Comparison of ENCODE assay signal across 23 mouse cellular contexts in the genomic region with DNA sequence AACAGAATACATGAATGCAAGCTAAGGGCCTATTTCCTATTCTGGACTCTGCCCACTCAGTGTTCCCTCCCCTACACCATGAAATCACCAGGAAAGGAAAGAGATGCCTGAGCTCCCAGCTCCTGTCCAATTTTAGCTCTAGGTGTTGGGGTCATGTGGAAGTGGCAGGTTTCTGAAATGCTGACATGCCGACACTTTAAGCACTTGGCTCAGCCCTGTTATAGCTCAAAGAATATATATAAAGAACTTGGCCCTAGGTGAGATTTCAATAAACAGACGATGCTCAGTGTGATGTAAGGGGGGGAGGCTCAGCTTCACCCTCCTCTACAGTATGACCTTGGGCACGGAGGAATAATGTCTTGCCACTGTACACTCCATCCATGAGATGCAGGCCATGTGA. TPM values are rescaled to one million over a fixed set of nuclear protein-coding genes. Genes with fewer than 3 reads are reported as not detected.
A peak's percentile ranks its signal among the peaks of the same experiment; 100 is the strongest.
DNase-seq lines count a peak whose midpoint lies in the region; ATAC-seq lines count a peak whose summit lies in the region.
"Had no signal": no experiment of that assay in that cellular context is flagged by ENCODE, and none has a peak within 500 bp of the region (broad histone marks: within the 10 kb centered on the region; RNA-seq: fewer than 3 reads in every experiment).

No protein-coding gene starts in this region.

- DNase-seq in frontal cortex, postnatal 25 days (ENCODE audit: low spot score in 2 of 2) = no peak
- no peak for DNase-seq in heart, postnatal 14 days
- DNase-seq in heart, postnatal 4 days = peak; percentile 34
- DNase-seq in kidney, adult 9 months = no peak
- no peak for DNase-seq in spleen, postnatal 14 days (ENCODE audit: low spot score in 2 of 2)
- DNase-seq: adrenal gland, adult 8-10 months; B cell, adult 2 months; cerebellum, adult 11-12 months; cerebellum, adult 9-10 months; cerebellum, postnatal 25 days; gastrocnemius, adult 2 months; gastrocnemius, postnatal 25 days; kidney, adult 18-20 months had no signal

- 42% methylated on average over 3 of the region's 3 CpGs for WGBS in heart, embryonic 11.5 days (ENCODE audit: insufficient replicate concordance)
- 23% methylated on average over 3 of the region's 3 CpGs for WGBS in heart, embryonic 14.5 days

- ATAC-seq in frontal cortex, adult (ENCODE audit: low TSS enrichment) = peak; percentile 62; the same call in 1 of the 2 replicates
- ATAC-seq in heart, embryonic 11.5 days (replicated peaks; ENCODE audit: insufficient number of reproducible peaks, low FRiP score, low TSS enrichment) = peak; percentile 80
- ATAC-seq in heart, embryonic 14.5 days (ENCODE audit: insufficient number of reproducible peaks, insufficient read depth, low FRiP score, low read depth) = peak; percentile 90
- ATAC-seq: CD4-positive, CD25-positive, alpha-beta regulatory T cell, adult 4 months; forebrain, embryonic 16.5 days; hindbrain, postnatal 0 days had no signal

- no peaks in the 10 kb centered on the region for H3K9me3 ChIP-seq in heart, embryonic 11.5 days (replicated peaks; ENCODE audit: control insufficient read depth, low read length)
- H3K9me3 ChIP-seq in heart, embryonic 14.5 days (ENCODE audit: control insufficient read depth, low read length) = no peaks in the 10 kb centered on the region
- H3K9me3 ChIP-seq: embryonic facial prominence, embryonic 12.5 days; forebrain, embryonic 12.5 days; G1E; hindbrain, embryonic 13.5 days had no signal

- H3K27me3 ChIP-seq in heart, embryonic 11.5 days (ENCODE audit: control insufficient read depth, insufficient read depth, low read length) = no peaks in the 10 kb centered on the region
- H3K27me3 ChIP-seq in heart, embryonic 14.5 days (ENCODE audit: control insufficient read depth, insufficient read depth, low read length) = no peaks in the 10 kb centered on the region
- H3K27me3 ChIP-seq: embryonic facial prominence, embryonic 12.5 days; forebrain, embryonic 12.5 days; hindbrain, embryonic 13.5 days had no signal

- H3K4me1 ChIP-seq in heart, embryonic 11.5 days (ENCODE audit: control insufficient read depth, insufficient read depth, low read length) = no peaks in the 10 kb centered on the region
- peaks cover 6 to 9% of the 10 kb centered on the region in 2 experiments for H3K4me1 ChIP-seq in heart, embryonic 14.5 days (ENCODE audit: control insufficient read depth in 2 of 2, insufficient read depth in 2 of 2, low read length in 2 of 2)
- H3K4me1 ChIP-seq: embryonic facial prominence, embryonic 12.5 days; forebrain, embryonic 12.5 days; hindbrain, embryonic 13.5 days had no signal

- H3K36me3 ChIP-seq in heart, embryonic 11.5 days (ENCODE audit: control insufficient read depth, insufficient read depth, low read length) = no peaks in the 10 kb centered on the region
- no peaks in the 10 kb centered on the region for H3K36me3 ChIP-seq in heart, embryonic 14.5 days (ENCODE audit: control insufficient read depth, insufficient read depth, low read length)
- H3K36me3 ChIP-seq: embryonic facial prominence, embryonic 12.5 days; forebrain, embryonic 12.5 days; G1E; hindbrain, embryonic 13.5 days had no signal

- intact Hi-C loops in heart, postnatal 14 days (cut with DNase I) = no loop called here

- H3K4me2 ChIP-seq in heart, embryonic 11.5 days = no peak overlapping the region
- H3K4me2 ChIP-seq in heart, embryonic 14.5 days (ENCODE audit: low read length) = no peak overlapping the region
- H3K4me2 ChIP-seq: embryonic facial prominence, embryonic 12.5 days; forebrain, embryonic 12.5 days; hindbrain, embryonic 13.5 days had no signal

- no peak overlapping the region for H3K4me3 ChIP-seq in heart, embryonic 11.5 days (ENCODE audit: low read depth, low read length)
- H3K4me3 ChIP-seq in heart, embryonic 14.5 days (ENCODE audit: control insufficient read depth in 1 of 2, insufficient read depth in 1 of 2, low read depth in 1 of 2, low read length in 2 of 2) = no peak overlapping the region
- H3K4me3 ChIP-seq: embryonic facial prominence, embryonic 12.5 days; forebrain, embryonic 12.5 days; gastrocnemius, adult 2 months; hindbrain, embryonic 13.5 days had no signal

- H3K9ac ChIP-seq in heart, embryonic 11.5 days (ENCODE audit: low read depth, low read length) = no peak overlapping the region
- H3K9ac ChIP-seq in heart, embryonic 14.5 days (ENCODE audit: low read length) = no peak overlapping the region
- H3K9ac ChIP-seq: embryonic facial prominence, embryonic 12.5 days; forebrain, embryonic 12.5 days; hindbrain, embryonic 13.5 days had no signal

- H3K27ac ChIP-seq in heart, embryonic 11.5 days (ENCODE audit: low read depth, low read length) = peak overlapping the region; percentile 81
- peak overlapping the region; percentile 91 for H3K27ac ChIP-seq in heart, embryonic 14.5 days (replicated peaks in 1 of 2; ENCODE audit: control insufficient read depth in 1 of 2, insufficient read depth in 1 of 2, low read depth in 2 of 2, low read length in 2 of 2)
- H3K27ac ChIP-seq: embryonic facial prominence, embryonic 12.5 days; forebrain, embryonic 12.5 days; gastrocnemius, adult 2 months; hindbrain, embryonic 13.5 days; hindbrain, postnatal 0 days had no signal

RNA-seq across cellular contexts. Expression of a gene that starts 50.4 kb away (rescaled TPM):
- 49.0 and 68.1 TPM in 2 replicates for polyA plus RNA-seq in heart, embryonic 11.5 days (2014; fragmentation: Nextera tagmentation; extraction: Ambion mirVana)
- 10 to 100 TPM; 76.2 to 80.5 TPM for total RNA-seq in heart, postnatal 14 days (2021)
- 54.9 and 69.5 TPM in 2 replicates for polyA plus RNA-seq in heart, embryonic 14.5 days (2014; fragmentation: Nextera tagmentation; extraction: Ambion mirVana)
- total RNA-seq in heart, postnatal 4 days (2021) = 100 to 1,000 TPM; 110 to 113 TPM
